Mouse (Mus musculus) ES-E14 (cell line): Measurements from ENCODE around the gene En2.

ENCODE experiments used
- HCFC1 ChIP-seq: IDR thresholded peaks from 2 replicates; pipeline ENCODE4 v1.6.1; 2012; ENCODE audit warnings: low read length, inconsistent platforms, borderline replicate concordance; ENCODE audit not compliant: insufficient read depth
- MAFK ChIP-seq: IDR thresholded peaks from 2 replicates; pipeline ENCODE4 v1.6.1; 2014; ENCODE audit warnings: mild to moderate bottlenecking, low read depth, low read length, inconsistent platforms; ENCODE audit not compliant: insufficient read depth
- ZC3H11A ChIP-seq: IDR thresholded peaks from 2 replicates; pipeline ENCODE4 v1.6.1; 2012; ENCODE audit warnings: low read depth, mild to moderate bottlenecking, inconsistent platforms, low read length, borderline replicate concordance
- ZNF384 ChIP-seq: IDR thresholded peaks from 2 replicates; pipeline ENCODE4 v1.6.1; 2012; ENCODE audit warnings: low read depth, low read length, inconsistent platforms

GRCm38 (mm10) chr5:28206448-28206847, 41.0 kb downstream of the En2 start:
- TF ChIP-seq HCFC1, result no peak
- no peak for TF ChIP-seq MAFK
- no peak for TF ChIP-seq ZC3H11A
- no peak for TF ChIP-seq ZNF384
